Mouse (Mus musculus): ENCODE measurements at regions not wholly inside any gene's neighbourhood (a gene's known extent, or its start where the extent isn't known, plus 50 kb on each side); places are given as distances from the start of the nearest gene placed in this dataset.

DNA sequence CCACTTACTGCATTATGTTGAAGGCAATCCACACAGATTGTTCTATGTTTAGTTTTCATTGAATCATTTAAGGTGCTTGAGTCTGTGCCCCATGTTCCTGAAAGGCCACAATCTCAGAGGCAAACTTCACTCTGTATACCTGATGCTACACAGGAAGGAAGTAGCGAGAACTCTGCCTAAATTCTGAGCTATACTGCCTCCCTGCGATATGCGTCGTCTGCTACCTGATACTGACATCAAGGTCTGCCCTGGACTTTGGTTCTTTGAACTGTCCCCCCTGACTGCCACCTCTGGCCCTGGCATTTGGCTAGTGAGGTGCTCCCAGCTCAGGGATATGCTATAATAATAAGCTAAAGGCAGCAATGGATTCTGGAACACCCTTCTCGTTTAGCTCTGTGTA, 1244.0 kb upstream of the A1bg start:
- Histone ChIP-seq H3K36me3 (ENCODE audit: control insufficient read depth, insufficient read depth) (peaks cover 10% of the 10 kb centered on the region), H3ac (ENCODE audit: control insufficient read depth, insufficient read length) (no peak overlapping the region), H3K4me2 (ENCODE audit: low read depth) (no peak overlapping the region), H3K79me2 (ENCODE audit: control insufficient read depth, insufficient read depth) (peaks cover 25% of the 10 kb centered on the region), H3K4me3 (no peak overlapping the region), H3K27me3 (ENCODE audit: control insufficient read depth, insufficient read depth, insufficient read length) (no peaks in the 10 kb centered on the region)
- no peak for TF ChIP-seq POLR2A (IDR thresholded peaks at IDR 0.05; ENCODE audit: insufficient read length, low read depth)
- no peak for TF ChIP-seq TCF3 (IDR thresholded peaks at IDR 0.05; ENCODE audit: insufficient read length, low read depth)

DNA sequence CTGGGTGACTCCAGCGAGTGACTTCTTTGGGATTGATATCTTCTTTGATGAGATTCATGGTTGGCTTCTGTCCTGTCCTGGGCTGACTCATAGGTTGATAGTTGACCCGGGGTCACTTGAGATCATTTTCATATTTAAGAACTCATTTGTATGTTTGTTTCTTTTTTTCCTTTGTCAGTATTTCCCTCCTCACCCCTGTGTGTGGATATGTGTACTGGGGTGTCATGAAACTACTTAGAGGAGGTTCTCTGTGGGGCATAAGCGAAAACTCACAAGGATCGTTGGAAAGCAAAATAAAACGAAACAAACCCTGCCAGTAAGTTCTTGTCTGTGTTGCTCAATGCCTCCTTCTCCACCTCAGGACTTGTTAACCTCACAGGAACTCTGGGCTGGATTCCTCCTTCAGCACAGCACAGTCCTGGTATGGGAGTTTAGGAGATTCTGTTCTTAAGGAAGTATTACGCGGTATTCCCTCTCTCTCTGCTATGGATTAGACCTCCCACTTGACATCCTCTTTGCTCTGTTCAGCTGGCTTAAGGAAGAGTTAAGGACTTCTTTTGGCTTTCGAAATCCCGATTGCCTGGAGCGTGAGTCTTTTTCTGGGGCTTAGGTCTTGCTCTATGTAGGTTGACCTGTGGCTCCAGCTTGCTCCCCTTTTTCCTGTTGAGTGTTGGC, 1243.2 kb upstream of the A1bg start:
- peaks cover 10% of the 10 kb centered on the region for H3K36me3 ChIP-seq (ENCODE audit: control insufficient read depth, insufficient read depth)
- H3ac ChIP-seq (ENCODE audit: control insufficient read depth, insufficient read length) = no peak overlapping the region
- no peak overlapping the region for H3K4me2 ChIP-seq (ENCODE audit: low read depth)
- H3K4me3 ChIP-seq = no peak overlapping the region
- TF ChIP-seq SRF (IDR thresholded peaks at IDR 0.05; ENCODE audit: control insufficient read depth, insufficient read length, low read depth) (no peak), CEBPB (IDR thresholded peaks at IDR 0.05; ENCODE audit: insufficient read depth, poor library complexity, severe bottlenecking) (no peak), POLR2AphosphoS2 (IDR thresholded peaks at IDR 0.05; ENCODE audit: insufficient read length, low read depth) (no peak), TCF12 (IDR thresholded peaks at IDR 0.05; ENCODE audit: insufficient read depth, poor library complexity, severe bottlenecking) (no peak)
- peaks cover 25% of the 10 kb centered on the region for H3K79me2 ChIP-seq (ENCODE audit: control insufficient read depth, insufficient read depth)
- H3K27me3 ChIP-seq (ENCODE audit: control insufficient read depth, insufficient read depth, insufficient read length) = no peaks in the 10 kb centered on the region

DNA sequence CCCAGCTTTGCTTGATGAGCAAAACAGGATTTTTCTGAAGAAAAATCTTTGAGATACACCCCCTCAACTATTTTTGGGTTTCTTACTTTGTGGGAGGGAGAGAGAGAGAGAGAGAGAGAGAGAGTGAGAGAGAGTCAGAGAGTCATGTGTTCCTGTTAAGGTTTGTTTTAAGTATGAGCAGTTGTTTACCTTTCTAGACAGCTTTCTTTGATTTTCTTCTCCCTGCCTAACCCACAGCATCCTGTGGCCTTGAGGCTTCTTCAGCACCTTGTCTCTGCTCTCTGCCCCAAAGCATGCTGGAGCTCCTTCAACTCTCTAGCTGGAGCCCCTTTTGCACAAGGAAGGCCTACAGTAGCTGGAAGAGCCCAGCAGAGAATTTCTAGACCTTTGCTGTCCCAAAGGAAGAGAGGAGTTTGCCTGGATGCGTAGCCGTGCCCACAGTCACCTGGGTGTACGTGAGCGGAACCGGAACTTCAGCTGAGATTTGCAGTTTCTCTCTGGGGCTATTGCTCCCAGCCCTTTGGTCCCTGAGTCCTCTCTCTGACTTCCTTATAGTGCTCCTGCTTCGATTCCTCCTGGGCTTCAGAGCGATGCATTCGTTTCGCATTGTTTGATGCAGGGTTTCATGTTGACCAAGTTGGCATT, 1242.1 kb upstream of the A1bg start:
- peaks cover 10% of the 10 kb centered on the region for H3K36me3 ChIP-seq (ENCODE audit: control insufficient read depth, insufficient read depth)
- no peak overlapping the region for H3K4me3 ChIP-seq
- no peak overlapping the region for H3K4me2 ChIP-seq (ENCODE audit: low read depth)
- no peak overlapping the region for H3ac ChIP-seq (ENCODE audit: control insufficient read depth, insufficient read length)
- H3K27me3 ChIP-seq (ENCODE audit: control insufficient read depth, insufficient read depth, insufficient read length) = no peaks in the 10 kb centered on the region
- H3K79me2 ChIP-seq (ENCODE audit: control insufficient read depth, insufficient read depth) = peaks cover 18% of the 10 kb centered on the region
- TF ChIP-seq POLR2A (IDR thresholded peaks at IDR 0.05; ENCODE audit: insufficient read length, low read depth) = no peak
- no peak for TF ChIP-seq E2F4 (IDR thresholded peaks at IDR 0.05; ENCODE audit: insufficient read depth)
- TF ChIP-seq TCF12 (IDR thresholded peaks at IDR 0.05; ENCODE audit: insufficient read depth, poor library complexity, severe bottlenecking) = no peak
- no peak for TF ChIP-seq MYOG (IDR thresholded peaks at IDR 0.05; ENCODE audit: control insufficient read depth in 1 of 3, insufficient read depth in 1 of 3, insufficient read length in 2 of 3, low read depth in 2 of 3)
- TF ChIP-seq TCF3 (IDR thresholded peaks at IDR 0.05; ENCODE audit: insufficient read length, low read depth) = no peak
- TF ChIP-seq USF1 (IDR thresholded peaks at IDR 0.05; ENCODE audit: low read depth) = no peak
- no peak for TF ChIP-seq MYOD1 (IDR thresholded peaks at IDR 0.05; ENCODE audit: control insufficient read depth in 1 of 3, insufficient read length in 2 of 3, low read depth in 2 of 3)
- no peak for TF ChIP-seq POLR2AphosphoS2 (IDR thresholded peaks at IDR 0.05; ENCODE audit: insufficient read length, low read depth)
- TF ChIP-seq REST (IDR thresholded peaks at IDR 0.05; ENCODE audit: insufficient read depth, insufficient read length) = no peak
- TF ChIP-seq SRF (IDR thresholded peaks at IDR 0.05; ENCODE audit: control insufficient read depth, insufficient read length, low read depth) = no peak
- TF ChIP-seq CEBPB (IDR thresholded peaks at IDR 0.05; ENCODE audit: insufficient read depth, poor library complexity, severe bottlenecking) = no peak
- TF ChIP-seq MAX (IDR thresholded peaks at IDR 0.05; ENCODE audit: low read depth) = no peak

DNA sequence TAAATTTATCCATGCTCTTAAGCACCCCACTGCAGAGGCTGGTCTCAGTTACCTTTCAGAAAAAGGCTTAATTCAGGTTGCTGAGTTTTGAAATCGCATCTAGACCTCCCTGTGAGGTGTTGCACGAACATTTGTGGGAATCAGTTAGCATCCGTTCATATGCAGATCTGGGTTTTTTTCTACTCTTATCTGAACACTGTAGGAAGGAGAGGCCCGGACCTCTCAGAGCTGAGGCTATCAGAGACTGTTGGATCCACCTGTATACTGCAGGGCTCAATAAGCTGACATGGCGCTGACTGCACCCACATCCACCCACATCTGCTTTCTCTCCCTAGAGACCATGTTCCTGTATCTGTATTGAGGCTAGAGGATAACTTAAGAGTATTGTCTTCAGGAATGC, 1240.4 kb upstream of the A1bg start:
- H3K36me3 ChIP-seq (ENCODE audit: control insufficient read depth, insufficient read depth) = peaks cover 10% of the 10 kb centered on the region
- no peak overlapping the region for H3K4me2 ChIP-seq (ENCODE audit: low read depth)
- no peak for TF ChIP-seq TCF3 (IDR thresholded peaks at IDR 0.05; ENCODE audit: insufficient read length, low read depth)
- TF ChIP-seq REST (IDR thresholded peaks at IDR 0.05; ENCODE audit: insufficient read depth, insufficient read length) = no peak
- TF ChIP-seq USF1 (IDR thresholded peaks at IDR 0.05; ENCODE audit: low read depth) = no peak
- no peak for TF ChIP-seq MYOG (IDR thresholded peaks at IDR 0.05; ENCODE audit: control insufficient read depth in 1 of 3, insufficient read depth in 1 of 3, insufficient read length in 2 of 3, low read depth in 2 of 3)
- TF ChIP-seq E2F4 (IDR thresholded peaks at IDR 0.05; ENCODE audit: insufficient read depth) = no peak
- no peak overlapping the region for H3K4me3 ChIP-seq
- H3K79me2 ChIP-seq (ENCODE audit: control insufficient read depth, insufficient read depth) = peaks cover 14% of the 10 kb centered on the region
- H3K27me3 ChIP-seq (ENCODE audit: control insufficient read depth, insufficient read depth, insufficient read length) = no peaks in the 10 kb centered on the region
- H3ac ChIP-seq (ENCODE audit: control insufficient read depth, insufficient read length) = no peak overlapping the region

DNA sequence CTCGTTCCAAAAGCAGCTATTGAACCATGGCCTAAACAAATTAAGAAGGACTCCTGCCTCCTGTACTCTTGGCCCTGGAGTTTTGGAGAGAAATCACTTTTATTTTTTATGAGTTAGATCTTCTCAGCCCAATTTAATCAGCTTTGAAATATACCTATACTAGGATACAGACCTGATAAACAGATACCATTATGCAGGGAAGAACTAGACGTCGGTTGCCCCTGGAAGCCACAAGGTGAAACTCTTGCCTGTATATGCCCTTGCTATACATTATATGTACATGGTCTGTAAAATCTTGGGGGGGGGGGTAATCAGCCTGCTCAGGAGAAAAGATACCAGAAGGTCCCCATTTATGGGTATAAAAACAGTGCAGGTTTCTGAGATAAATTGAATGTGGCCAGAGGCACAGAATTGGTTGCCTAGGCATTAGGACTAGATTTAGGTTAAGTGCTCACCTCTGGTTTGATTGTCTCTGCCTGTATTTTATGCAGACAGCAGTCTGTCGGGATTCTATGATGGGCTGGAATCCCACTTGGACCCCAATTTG, 1239.9 kb upstream of the A1bg start:
- peaks cover 10% of the 10 kb centered on the region for H3K36me3 ChIP-seq (ENCODE audit: control insufficient read depth, insufficient read depth)
- no peak overlapping the region for H3K4me2 ChIP-seq (ENCODE audit: low read depth)
- H3K27me3 ChIP-seq (ENCODE audit: control insufficient read depth, insufficient read depth, insufficient read length) = no peaks in the 10 kb centered on the region
- no peak for TF ChIP-seq POLR2AphosphoS2 (IDR thresholded peaks at IDR 0.05; ENCODE audit: insufficient read length, low read depth)
- TF ChIP-seq E2F4 (IDR thresholded peaks at IDR 0.05; ENCODE audit: insufficient read depth) = no peak
- no peak for TF ChIP-seq SRF (IDR thresholded peaks at IDR 0.05; ENCODE audit: control insufficient read depth, insufficient read length, low read depth)
- no peak for TF ChIP-seq POLR2A (IDR thresholded peaks at IDR 0.05; ENCODE audit: insufficient read length, low read depth)
- no peak for TF ChIP-seq MYOD1 (IDR thresholded peaks at IDR 0.05; ENCODE audit: control insufficient read depth in 1 of 3, insufficient read length in 2 of 3, low read depth in 2 of 3)
- no peak for TF ChIP-seq CEBPB (IDR thresholded peaks at IDR 0.05; ENCODE audit: insufficient read depth, poor library complexity, severe bottlenecking)
- TF ChIP-seq USF1 (IDR thresholded peaks at IDR 0.05; ENCODE audit: low read depth) = no peak
- no peak for TF ChIP-seq TCF12 (IDR thresholded peaks at IDR 0.05; ENCODE audit: insufficient read depth, poor library complexity, severe bottlenecking)
- TF ChIP-seq REST (IDR thresholded peaks at IDR 0.05; ENCODE audit: insufficient read depth, insufficient read length) = no peak
- TF ChIP-seq MYOG (IDR thresholded peaks at IDR 0.05; ENCODE audit: control insufficient read depth in 1 of 3, insufficient read depth in 1 of 3, insufficient read length in 2 of 3, low read depth in 2 of 3) = no peak
- TF ChIP-seq MAX (IDR thresholded peaks at IDR 0.05; ENCODE audit: low read depth) = no peak
- no peak for TF ChIP-seq TCF3 (IDR thresholded peaks at IDR 0.05; ENCODE audit: insufficient read length, low read depth)
- H3ac ChIP-seq (ENCODE audit: control insufficient read depth, insufficient read length) = no peak overlapping the region
- peaks cover 16% of the 10 kb centered on the region for H3K79me2 ChIP-seq (ENCODE audit: control insufficient read depth, insufficient read depth)
- H3K4me3 ChIP-seq = no peak overlapping the region
